Mouse (Mus musculus): ENCODE measurements around the gene Rnf212b.

Gene Rnf212b

DNA sequence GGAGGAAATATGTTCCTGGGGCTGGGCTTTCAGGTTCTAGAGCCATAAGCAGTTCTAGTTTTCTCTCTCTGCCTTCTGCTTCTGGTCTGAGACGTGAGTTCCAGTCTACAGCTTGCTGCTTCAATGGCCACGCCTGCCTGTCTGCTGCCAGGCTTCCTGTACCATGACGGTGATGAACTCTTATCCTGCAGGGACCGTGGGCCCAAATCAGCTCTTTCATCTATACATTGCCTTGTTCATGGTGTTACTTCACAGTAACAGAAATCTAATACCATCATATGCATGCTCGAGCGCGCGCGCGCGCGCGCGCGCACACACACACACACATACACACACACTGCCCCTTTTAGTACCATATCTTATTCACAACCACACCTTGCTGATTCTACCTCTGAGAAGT is 17.2 kb upstream of the Rnf212b start:
- DNase-seq (ENCODE audit: low read depth): no peak

DNA sequence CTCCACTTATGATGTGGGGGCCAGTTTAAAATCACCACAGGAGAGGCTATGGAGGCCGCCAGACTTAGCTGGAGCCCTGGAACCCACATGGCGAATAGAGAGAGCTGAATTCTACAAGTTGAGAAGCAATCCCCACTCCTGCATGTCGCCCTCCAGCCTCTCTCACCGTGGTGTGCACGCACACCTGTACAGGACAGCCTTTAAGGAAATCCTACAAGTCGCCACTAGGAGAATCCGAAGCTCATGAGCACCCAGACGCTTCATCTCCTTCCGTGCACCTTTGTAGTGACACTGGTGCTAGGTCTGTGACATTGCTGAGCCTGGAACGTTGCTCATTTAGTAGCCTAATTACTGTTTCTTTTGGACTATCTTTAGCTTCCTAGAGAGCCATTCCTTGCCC is 14.3 kb upstream of the Rnf212b start:
- no peak for DNase-seq (ENCODE audit: low read depth)

DNA sequence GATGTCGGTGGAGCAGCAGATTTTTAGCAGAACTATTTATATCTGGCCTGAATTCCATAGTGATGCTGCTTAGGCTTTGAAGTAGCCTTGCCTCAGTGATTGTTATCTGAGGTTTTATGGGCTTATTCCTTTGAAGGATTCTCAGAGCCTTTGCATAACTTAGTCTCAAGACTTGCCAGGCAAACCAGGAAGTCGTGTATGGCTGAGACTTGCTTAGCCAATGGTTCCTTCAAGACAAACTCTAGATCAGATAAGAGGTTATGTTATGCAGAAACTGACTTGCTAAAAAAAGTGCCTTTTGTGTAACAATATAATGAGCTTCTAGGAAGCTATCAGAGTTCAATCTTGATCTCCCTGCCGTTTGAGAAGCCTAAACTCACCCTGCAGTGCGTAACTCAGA is 11.5 kb upstream of the Rnf212b start:
- DNase-seq (ENCODE audit: low read depth): no peak

DNA sequence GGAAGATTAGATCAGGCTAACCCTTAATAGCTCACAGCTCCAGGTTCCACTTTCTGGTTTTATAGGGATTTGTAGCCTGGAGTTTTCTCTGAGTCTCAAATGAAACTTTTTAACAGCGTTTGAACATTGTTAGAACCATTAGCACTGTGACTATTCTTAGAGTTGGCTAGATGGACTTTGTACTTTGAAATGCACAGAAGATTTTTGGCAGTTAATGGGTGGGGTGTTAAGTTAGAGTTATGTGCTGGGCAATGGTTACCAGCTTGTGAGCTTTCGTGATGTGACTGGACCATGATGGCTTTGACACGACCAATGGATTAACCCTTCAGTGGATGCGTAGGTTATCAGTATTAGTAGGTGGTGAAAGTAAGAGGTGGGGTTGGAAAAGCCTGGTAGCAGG is 7.8 kb upstream of the Rnf212b start:
- DNase-seq (ENCODE audit: low read depth): no peak

DNA sequence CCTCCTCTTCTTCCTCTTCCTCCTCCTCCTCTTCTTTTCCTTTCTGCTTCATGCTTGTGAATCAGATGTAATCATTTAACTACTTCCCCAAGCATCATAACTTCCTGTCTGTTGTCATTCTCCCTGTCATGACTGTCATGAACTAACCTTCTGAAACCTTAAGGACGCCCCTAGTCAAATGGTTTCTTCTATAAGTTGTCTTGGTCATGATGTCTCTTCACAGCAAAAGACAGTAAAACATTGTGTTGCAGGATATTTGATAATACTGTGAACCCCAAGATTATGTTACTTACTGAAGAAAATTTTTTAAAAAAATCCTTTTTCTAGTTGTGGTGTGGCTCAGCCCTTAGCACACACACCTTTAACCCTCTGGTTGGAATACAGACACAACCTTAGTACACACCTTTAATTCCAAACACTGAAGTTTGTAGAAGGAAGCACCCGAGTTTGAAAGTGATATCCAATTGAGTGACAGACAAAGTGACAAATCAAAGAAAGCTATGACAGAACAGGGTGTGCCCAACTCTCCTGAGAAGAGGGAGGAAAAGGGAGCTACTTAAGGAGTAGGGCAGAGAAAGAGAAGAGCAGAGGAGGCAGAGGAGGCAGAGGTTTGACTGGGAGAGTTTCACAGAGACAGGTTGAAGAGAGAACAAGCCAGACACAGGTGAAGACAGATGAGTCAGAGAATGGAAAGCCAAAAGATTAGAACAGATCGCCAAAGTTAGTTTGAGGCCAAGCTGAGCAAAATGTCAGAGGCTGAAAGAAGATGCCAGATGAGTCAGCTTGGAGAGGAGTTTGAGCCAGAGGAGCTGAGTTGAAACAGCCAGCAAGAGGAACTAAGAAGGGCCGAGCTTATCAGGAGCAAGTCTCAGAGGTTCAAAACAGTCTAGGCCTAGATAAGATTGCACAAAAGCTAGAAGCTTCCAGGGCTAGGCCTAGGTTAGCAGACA is 4.9 kb upstream of the Rnf212b start:
- no peak for DNase-seq (ENCODE audit: low read depth)

DNA sequence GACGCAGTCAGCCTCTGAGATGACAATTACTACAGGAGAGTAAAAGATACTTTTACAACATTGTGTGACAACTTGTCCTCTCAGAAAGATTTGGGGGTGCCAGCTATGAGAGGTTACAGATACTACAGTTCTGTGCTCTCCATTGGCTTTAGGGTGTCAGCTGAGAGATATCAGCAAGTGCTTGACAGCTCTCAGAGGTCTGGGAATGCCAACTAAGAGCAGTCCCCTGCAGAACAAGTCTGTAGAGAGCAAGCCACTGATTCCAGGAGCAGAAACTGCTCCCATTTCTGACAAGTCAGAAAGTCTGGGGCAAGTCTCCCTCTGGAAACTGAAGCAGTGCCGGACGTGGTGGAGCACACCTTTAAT is 4.3 kb upstream of the Rnf212b start:
- DNase-seq (ENCODE audit: low read depth): no peak

DNA sequence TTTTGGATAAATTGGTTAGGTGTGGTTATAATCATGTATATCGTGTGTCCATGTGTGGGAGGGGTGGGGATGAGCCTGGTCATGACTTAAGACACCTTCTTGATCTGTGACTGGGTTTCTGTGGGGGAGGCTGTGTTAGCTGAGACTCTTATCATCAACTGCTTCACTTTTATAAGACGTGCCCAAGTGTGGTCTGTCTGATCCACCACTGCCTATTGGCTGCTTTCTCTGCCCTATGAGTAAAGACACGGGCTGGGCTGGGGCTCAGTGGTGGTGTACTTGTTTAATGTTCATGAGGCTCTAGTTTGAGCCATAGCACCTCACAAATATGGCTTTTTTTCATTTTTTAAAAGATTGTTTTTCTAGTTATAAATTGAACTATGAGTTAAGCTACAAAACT is 1.8 kb downstream of the Rnf212b start:
- no peak for DNase-seq (ENCODE audit: low read depth)

DNA sequence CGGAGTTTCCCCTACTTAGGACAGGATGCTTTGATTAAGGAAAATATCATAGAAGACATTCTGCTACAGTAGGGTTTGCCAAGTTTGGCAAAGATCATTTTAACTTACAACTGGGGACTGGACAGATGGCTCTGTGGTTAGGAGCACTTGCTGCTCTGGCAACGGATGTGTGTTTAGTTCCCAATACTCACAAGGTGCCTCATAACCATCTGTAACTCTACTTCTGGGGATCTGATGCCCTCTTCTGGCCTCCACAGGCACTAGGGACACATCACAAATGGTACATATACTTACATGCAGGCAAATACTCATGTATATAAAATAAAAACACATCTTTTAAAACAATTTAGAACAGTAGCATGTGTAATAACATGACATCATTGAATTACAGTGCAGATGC is 3.9 kb downstream of the Rnf212b start:
- no peak for DNase-seq (ENCODE audit: low read depth)

DNA sequence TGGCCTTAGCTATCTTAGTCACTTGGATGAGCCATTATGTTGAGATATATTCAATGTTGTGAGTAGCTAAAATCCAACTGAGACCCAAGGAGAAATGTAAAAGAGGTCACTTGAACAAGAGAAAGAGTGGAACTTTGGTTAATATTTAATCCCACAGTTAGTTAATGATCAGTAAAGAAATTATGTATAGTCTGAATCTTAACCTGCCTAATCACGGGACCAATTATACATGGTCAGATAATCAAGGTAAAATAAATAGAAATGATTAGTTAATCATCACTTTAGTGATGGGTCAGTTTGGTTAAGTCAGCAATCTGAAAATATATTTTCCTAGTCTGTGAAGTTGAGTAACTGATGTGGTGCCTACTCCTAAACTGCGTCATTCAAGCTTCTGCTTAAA is 8.4 kb downstream of the Rnf212b start:
- DNase-seq (ENCODE audit: low read depth): no peak

DNA sequence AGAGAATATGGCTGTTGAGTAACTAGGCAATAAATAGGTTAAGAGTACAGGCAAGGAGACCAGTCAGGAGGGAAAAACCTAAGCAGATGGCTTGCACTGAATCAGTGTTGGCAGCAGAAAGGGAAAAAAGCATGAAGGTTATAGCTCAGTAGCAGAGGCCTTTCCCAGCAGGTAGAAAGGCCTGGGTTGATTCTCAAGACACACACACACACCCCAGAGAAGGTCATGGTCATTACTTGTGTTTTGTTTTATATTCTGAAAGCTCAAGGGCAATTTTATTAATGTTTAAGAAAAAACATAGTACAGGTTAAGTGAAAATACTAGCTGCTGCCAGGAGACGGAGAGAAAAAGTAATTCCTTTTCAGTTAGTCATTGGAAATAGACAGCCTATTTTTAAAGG is 9.8 kb downstream of the Rnf212b start:
- no peak for DNase-seq (ENCODE audit: low read depth)

DNA sequence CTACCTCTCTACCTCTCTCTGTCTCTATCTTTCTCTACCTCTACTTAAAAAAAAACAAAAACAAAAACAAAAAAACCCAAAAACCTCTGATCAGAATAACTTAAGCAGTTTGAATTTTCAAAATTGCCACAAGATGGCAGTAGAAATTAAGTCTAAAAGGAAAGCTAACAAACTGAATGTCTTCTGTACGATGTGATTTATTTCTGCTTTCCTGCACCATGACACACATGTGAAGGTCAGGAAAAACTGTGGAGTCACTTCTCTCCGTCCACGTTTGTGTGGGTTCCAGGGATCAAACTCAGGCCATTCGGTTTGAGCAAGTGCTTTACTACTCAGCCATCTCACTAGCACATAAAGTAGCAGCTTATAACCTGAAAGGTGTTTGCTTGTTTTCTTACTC is 29.5 kb downstream of the Rnf212b start:
- peak; percentile 67 for DNase-seq (ENCODE audit: low read depth)

DNA sequence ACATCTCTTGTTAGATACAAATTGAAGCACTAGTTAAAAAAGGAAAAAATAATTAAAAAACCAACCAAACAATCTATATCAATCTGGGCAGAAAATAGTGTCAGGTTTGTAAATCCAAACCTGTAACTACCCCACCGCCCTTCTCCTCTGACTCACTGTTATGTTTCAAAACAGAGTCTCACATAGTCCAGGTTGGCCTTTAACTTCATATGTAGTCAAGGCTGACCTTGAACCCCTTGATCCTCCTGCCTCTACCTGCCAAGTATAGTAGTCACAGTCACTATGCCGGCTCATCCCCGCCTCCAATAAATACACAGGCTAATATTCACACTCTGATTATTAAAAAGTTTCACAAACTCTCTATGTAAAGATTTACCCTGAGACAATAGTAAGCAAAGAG is 41.8 kb downstream of the Rnf212b start:
- no peak for DNase-seq (ENCODE audit: low read depth)

DNA sequence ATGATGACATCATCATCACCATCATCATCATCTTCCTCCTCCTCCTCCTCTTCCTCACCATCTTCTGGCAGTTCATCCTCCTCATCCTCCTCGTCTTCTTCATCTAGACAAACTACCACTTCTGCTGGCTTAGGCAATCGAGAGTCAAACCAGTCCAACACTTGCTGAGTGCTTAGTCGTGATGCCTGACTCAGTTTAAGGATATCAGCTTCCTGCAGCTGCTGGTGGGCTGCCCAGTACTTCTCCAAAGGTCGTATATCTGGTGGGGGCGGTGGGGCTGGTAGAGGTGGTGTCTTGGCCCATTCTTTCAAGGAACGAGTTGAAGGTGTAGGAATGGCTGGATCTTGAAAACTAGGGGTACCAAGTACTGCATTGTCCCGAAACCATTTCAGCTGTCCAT is 42.8 kb downstream of the Rnf212b start:
- DNase-seq (ENCODE audit: low read depth): no peak

DNA sequence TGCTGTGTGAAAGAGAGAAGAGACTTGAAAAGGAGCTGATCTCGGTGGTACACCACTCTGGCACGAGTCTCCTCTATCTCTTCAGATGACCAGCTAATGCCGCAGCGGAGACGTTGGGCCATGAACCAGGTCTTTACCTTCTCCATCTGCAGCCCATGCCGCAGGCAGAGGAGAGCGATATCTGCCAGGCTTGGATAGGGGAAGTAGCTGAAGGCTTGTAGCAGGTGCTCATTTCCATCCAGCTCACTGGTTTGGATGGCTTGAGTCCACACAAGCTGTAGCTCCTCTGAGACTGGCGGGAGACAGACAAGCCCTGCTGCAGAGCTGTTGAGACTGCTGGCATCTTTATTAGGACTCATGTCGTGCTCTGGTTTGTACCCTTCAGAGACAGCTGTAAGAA is 44.0 kb downstream of the Rnf212b start:
- DNase-seq (ENCODE audit: low read depth): no peak

DNA sequence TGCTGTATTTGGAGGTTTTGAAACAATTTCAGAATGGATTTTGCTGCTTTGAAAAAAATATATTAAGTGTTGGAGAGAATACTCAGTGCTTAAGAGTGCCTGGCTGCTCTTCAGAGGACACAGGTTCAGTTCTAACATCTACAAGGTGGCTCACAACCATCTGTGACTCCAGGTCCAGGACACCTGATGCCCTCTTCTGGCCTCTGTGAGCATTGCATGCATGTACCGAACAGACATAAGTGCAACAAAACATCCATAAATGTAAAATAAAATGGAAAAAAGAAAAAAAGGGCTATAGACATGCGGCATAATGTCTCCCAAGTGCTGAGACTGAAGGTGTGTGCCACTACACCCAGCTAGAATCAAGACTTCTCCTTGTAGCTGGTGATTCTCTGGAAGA is 46.6 kb downstream of the Rnf212b start:
- peak; percentile 78 for DNase-seq (ENCODE audit: low read depth)

DNA sequence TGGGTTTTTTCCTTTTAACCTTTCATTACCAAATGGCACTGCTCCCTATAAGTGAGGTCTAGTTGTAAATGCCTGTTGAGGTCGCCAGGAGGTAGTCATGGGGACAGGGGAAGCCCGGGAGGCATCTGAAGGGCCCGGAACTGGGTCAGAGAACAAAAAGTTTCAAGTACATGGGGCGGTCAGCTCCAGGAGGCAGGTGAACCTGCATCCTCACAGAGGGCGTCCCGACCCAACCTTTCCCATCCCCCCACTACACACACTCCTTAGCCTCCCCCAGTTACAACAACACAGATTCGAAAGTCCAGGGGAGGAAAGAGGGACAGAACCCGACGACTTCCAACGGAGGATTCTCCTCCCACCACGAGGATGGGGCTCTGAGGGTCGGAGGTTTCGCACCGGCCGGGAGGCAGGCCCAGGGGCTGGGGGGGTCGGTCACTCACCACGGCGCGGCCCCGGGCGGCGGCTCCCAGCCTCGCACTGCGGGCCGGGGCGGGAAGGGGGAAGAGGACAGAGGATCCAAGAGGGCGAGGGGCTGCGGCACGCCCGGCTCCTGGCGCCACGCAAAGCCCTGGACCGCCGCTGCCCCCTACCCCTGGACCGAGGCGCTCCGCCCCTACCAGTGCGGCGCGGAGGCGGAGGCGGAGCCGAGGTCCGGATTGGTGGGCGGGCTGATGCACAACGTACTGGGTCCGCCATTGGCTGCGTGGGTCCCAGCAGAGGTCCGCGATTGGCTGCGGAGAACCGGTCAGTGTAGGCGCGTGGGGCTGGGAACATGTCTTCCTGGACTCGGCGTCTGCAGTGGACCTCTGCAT is 49.8 kb downstream of the Rnf212b start:
- DNase-seq (ENCODE audit: low read depth): peak; percentile 82

DNA sequence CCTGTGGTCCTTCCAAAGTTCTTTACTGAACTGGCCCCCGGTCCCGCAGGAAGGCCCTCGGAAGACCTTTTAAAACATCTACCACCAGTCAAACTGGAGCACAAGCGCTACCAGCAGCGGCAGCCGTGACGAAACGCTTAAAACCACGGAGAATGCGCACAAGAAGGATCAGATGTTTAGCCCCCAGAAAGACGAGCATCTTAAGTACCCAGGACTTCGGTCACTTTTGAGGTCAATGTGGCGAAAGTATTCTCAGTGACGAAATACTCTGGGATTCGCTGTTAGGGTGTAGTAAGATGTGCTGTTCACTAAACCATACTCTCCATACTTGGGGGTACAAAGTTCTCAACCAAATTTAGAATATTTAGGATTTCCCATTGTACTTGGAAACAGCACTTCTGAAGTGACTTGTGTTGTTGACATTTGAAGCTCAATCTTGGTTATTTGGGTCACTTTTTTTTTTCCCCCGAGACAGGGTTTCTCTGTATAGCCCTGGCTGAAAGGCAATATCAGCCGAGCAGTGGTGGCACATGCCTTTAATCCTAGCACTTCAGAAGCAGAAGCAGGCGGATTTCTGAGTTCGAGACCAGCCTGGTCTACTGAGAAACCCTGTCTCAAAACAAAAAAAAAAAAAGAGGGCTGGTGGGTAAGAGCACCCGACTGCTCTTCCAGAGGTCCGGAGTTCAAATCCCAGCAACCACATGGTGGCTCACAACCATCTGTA is 50.5 kb downstream of the Rnf212b start:
- DNase-seq (ENCODE audit: low read depth): no peak

DNA sequence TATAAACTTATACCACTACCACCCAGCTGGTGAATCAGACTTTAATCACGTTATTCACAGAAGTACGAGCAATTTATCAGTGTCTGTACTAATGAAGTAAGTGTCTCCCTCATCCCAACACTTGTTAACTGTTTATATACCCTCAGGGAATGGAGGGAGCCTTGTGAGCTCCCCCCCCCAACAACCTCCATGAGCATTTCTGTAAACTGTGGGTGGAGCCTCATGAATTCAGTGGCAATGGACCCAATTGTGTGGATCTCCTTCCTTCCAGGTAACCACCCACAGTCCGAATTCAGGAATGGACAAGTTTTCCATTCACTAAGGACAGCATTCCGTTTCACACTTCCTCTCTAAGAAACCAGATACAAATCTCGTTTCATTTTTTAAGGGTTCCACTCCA is 51.7 kb downstream of the Rnf212b start:
- DNase-seq (ENCODE audit: low read depth): no peak

DNA sequence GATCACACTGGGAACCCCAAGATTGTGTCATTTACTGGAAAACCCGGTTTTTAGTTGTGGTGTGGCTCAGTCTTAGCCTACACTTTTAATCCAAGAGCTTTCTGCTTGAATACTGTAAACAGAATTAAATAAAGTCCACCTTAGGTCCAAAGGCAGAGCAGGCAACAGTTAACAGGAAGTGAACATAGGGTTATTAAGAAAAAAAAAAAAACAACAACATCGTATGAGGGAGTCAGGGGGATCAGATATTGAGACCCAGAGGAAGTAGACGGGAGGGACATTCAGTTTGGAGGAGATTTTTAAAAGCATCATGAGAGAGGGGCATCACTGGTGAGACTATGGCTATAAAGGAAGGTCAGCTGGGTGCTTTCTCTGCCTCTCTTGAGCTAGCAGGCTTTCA is 52.3 kb downstream of the Rnf212b start:
- DNase-seq (ENCODE audit: low read depth): no peak

DNA sequence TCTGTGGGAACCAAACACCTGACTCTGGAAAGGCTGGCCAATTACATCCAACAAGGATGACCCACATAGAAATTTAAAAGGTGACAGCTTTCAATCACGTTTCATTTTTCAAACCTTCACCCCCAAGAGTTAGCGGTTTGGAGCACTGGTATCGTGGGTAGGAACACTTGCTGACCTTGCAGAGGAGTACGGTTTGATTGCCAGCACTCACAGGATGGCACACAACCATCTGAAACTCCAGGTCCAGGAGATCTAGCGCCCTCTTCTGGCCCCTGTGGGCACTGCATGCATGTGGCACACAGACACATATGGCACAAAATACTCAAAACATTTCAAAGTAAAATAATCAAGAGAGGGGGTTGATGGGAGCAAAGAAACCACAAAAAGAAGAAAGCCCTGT is 53.0 kb downstream of the Rnf212b start:
- peak; percentile 74 for DNase-seq (ENCODE audit: low read depth)

DNA sequence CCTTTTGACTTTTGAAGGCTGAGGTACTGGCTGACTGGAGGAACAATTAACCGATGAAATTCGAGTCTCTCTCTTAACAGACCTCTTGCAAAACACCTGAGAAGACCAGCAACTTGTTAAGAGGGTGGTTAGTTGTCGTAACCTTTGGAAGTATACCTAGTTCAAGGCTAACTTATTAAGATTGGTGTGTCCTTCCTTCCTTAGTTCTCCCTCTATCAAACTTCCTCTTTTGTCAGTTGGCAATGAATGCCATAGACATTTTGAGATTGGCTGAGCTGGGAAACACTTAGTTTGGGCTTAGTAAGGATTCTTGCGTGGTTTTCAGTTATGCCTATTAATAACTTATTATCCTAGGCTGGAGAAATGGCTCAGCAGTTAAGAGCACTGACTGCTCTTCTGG is 54.1 kb downstream of the Rnf212b start:
- no peak for DNase-seq (ENCODE audit: low read depth)

DNA sequence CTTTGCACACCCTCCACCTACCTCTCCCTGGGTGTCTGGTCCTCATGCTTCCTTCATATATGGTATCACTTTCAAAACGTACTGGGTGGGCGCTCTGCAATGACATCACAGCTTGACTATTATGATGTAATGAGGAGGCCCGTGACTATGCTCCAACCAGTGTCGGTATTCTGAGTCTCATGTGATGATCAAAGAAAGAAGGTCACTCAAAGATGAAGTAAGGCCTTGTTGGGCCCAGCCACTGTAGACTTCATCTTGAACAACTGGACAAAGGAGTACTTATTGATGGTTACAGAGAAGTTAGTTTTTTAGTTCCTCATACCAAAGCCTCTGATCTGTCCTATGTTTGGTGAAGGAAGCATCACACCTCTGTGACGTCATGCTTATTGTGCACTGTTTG is 56.9 kb downstream of the Rnf212b start, which contains the start of gene Homez:
Gene Homez (minus strand): TSS at position 101 of the 400 bp plus-strand sequence.
- DNase-seq (ENCODE audit: low read depth): no peak

DNA sequence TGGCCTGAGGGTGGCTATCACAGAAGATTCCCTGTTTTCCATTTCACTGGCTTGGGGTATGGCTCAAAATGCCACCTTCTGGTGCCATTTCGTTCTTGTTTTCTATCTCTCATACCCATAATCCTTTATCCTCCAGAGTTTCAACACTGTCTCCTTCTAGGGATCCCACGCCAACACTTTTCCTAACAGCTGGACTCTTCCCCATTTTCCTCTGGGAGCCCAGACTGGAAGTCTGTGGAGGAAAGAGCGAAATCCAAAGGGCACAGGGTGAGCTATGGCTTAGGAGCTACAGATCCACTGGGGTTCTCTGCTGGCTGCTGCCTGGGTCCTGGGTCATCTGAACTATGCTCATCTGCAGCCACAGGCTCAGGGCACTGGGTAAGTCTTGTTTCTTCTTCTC is 60.2 kb downstream of the Rnf212b start:
- DNase-seq (ENCODE audit: low read depth): no peak
